ENCODE assay signal across 9 mouse cellular contexts in genomic region chr6:108457516-108458181, GRCm38 (mm10).
DNase-seq lines count a peak whose midpoint lies in the region; ATAC-seq and TF ChIP-seq lines count a peak whose summit lies in the region.
"Had no signal": no experiment of that assay in that cellular context is flagged by ENCODE, and none has a peak within 500 bp of the region (broad histone marks: within the 10 kb centered on the region; RNA-seq: fewer than 3 reads in every experiment).

No protein-coding gene starts in this region.

- H3K4me3 ChIP-seq in heart, embryonic 14.5 days (ENCODE audit: control insufficient read depth in 1 of 2, insufficient read depth in 1 of 2, low read depth in 1 of 2, low read length in 2 of 2) = no peak overlapping the region
- no peak overlapping the region for H3K4me3 ChIP-seq in lung, embryonic 14.5 days (ENCODE audit: low read depth, low read length)

- H3K27me3 ChIP-seq in heart, embryonic 14.5 days (ENCODE audit: control insufficient read depth, insufficient read depth, low read length) = no peaks in the 10 kb centered on the region
- no peaks in the 10 kb centered on the region for H3K27me3 ChIP-seq in lung, embryonic 14.5 days (ENCODE audit: insufficient read depth, low read length)

- 0 out of 2 replicates have a peak, but pooled peaks have one; percentile 21 for ATAC-seq in heart, embryonic 14.5 days (ENCODE audit: insufficient number of reproducible peaks, insufficient read depth, low FRiP score, low read depth)
- ATAC-seq in lung, embryonic 14.5 days (ENCODE audit: insufficient read depth) = peak; percentile 42

- H3K27ac ChIP-seq in heart, embryonic 14.5 days (replicated peaks in 1 of 2; ENCODE audit: control insufficient read depth in 1 of 2, insufficient read depth in 1 of 2, low read depth in 2 of 2, low read length in 2 of 2) = peak overlapping the region; percentile 57 to 82
- peak overlapping the region; percentile 79 for H3K27ac ChIP-seq in lung, embryonic 14.5 days (ENCODE audit: low read depth)
- H3K27ac ChIP-seq: macrophage had no signal

- no peak for TF ChIP-seq CTCF in lung, embryonic 14.5 days (IDR thresholded peaks at IDR 0.05; ENCODE audit: low read depth)

- WGBS in heart, embryonic 14.5 days = 58% methylated on average over 14 of the region's 14 CpGs
- WGBS in lung, embryonic 14.5 days = 34% methylated on average over 14 of the region's 14 CpGs

- H3K36me3 ChIP-seq in heart, embryonic 14.5 days (ENCODE audit: control insufficient read depth, insufficient read depth, low read length) = no peaks in the 10 kb centered on the region
- H3K36me3 ChIP-seq in lung, embryonic 14.5 days (ENCODE audit: insufficient read depth) = no peaks in the 10 kb centered on the region

- no peak overlapping the region for H3K9ac ChIP-seq in heart, embryonic 14.5 days (ENCODE audit: low read length)
- no peak overlapping the region for H3K9ac ChIP-seq in lung, embryonic 14.5 days

- no peaks in the 10 kb centered on the region for H3K9me3 ChIP-seq in heart, embryonic 14.5 days (ENCODE audit: control insufficient read depth, low read length)
- no peaks in the 10 kb centered on the region for H3K9me3 ChIP-seq in lung, embryonic 14.5 days (ENCODE audit: low read depth, low read length)

- no peak overlapping the region for H3K4me2 ChIP-seq in heart, embryonic 14.5 days (ENCODE audit: low read length)
- H3K4me2 ChIP-seq in lung, embryonic 14.5 days = 0 out of 2 replicates have a peak overlapping the region, but pooled peaks have one; percentile 33

- H3K4me1 ChIP-seq in heart, embryonic 14.5 days (ENCODE audit: control insufficient read depth in 2 of 2, insufficient read depth in 2 of 2, low read length in 2 of 2) = peaks cover 22 to 33% of the 10 kb centered on the region in 2 experiments
- H3K4me1 ChIP-seq in lung, embryonic 14.5 days (ENCODE audit: insufficient read depth) = peaks cover 15% of the 10 kb centered on the region

- DNase-seq in heart, adult 11 months = peak; percentile 94
- no peak for DNase-seq in heart, postnatal 4 days
- DNase-seq in ZHBTc4 (ENCODE audit: low read depth, low spot score) = peak; percentile 49
- peak; percentile 83 for DNase-seq in lung, embryonic 14.5 days
- no peak for DNase-seq in right cerebral cortex, adult 18-20 months
- DNase-seq in frontal cortex, postnatal 14 days (ENCODE audit: low spot score in 2 of 2) = no peak
- no peak for DNase-seq in ovary, postnatal 36 days (ENCODE audit: low spot score)

Comparison
In these comparisons a context has a peak if more than half of its experiments do, and no peak if none do; other contexts are left out.
1. DNase-seq: peak in heart, adult 11 months (single experiment), ZHBTc4 (single experiment) and lung, embryonic 14.5 days (single experiment); none in heart, postnatal 4 days (single experiment), right cerebral cortex, adult 18-20 months (single experiment), frontal cortex, postnatal 14 days (0 of 2) and ovary, postnatal 36 days (single experiment).